Mouse (Mus musculus) gastrocnemius, postnatal 4 days (tissue): ENCODE data around the gene Gga1. TPM values are rescaled to one million over a fixed set of nuclear protein-coding genes. Genes with fewer than 3 reads are reported as not detected.

Experiments
- DNase-seq, 2 experiments: peaks; one replicate each; pipeline ENCODE4 v3.0.0; 2021 to 2022; ENCODE audit warnings: low spot score in 2 of 2, mixed read lengths in 2 of 2
- microRNA-seq: library from miRNA; unstranded; fragments of <30 nt; microRNA quantifications from one replicate; pipeline ENCODE4 v1.2.0, GENCODE M21; 2021
- total RNA-seq, 2 experiments: library from RNA; stranded (reverse); gene quantifications; 2 replicates each; pipeline ENCODE4 v1.2.3; 2021

The Gga1 gene
- total RNA-seq, 2 experiments from 2014 or later, result 36.8 to 40.9 TPM

GRCm38 (mm10) chr15:78930801-78931426 lies 53.9 kb downstream of the Gga1 start:
- no peak for DNase-seq

- DNase-seq, result peak in 1 of 2 experiments; percentile 56
Measured at GRCm38 (mm10) chr15:78931577-78931976, 54.6 kb downstream of the Gga1 start.

GRCm38 (mm10) chr15:78934784-78935320 lies 57.9 kb downstream of the Gga1 start, which contains the start of gene Nol12:
Gene Nol12 (plus strand): TSS chr15:78934933.
- peak; percentile 65 to 81 for DNase-seq

DNA sequence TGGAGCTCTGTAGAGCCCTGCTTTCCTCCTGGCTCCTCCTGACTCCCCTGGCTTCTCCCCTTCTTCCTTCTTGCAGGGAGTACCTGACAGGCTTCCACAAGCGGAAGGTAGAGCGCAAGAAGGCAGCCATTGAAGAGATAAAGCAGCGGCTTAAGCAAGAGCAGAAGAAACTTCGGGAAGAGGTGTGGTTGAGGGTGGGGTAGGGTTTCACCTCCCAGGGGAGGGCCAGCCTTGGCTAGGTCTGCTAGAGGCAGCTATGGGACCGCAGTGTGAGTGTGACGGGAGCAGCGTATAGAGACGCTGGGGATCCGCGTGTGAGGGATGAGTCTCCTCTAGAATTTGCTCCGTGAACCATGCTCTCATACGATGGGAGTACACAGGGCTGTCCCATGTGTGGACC lies 59.4 kb downstream of the Gga1 start:
- no peak for DNase-seq

GRCm38 (mm10) chr15:78937311-78937710 lies 60.3 kb downstream of the Gga1 start:
- DNase-seq, result no peak

GRCm38 (mm10) chr15:78937963-78938362 lies 61.0 kb downstream of the Gga1 start:
- DNase-seq, result no peak

GRCm38 (mm10) chr15:78940325-78940724 lies 63.3 kb downstream of the Gga1 start:
- no peak for DNase-seq

- peak; percentile 73 to 84 for DNase-seq
Measured at GRCm38 (mm10) chr15:78942663-78943062, 65.7 kb downstream of the Gga1 start.

Small RNA genes within 50 kb of the gene (microRNA-seq; reads per million reads assigned to microRNA genes)
- not detected for gene Mir6955

Other genes starting within 250 kb of the Gga1 start
- gene Elfn2, start 158.4 kb upstream of the Gga1 start, total RNA-seq, result under 1 TPM; 0.27 to 0.70 TPM
- gene Mfng, start 103.7 kb upstream of the Gga1 start, total RNA-seq, result 10 to 100 TPM in 1 of 2 experiments, 1 to 10 TPM in 1; 9.5 to 11.6 TPM
- gene Card10, start 74.1 kb upstream of the Gga1 start, total RNA-seq, result 10 to 100 TPM; 12.6 to 13.3 TPM
- 10 to 100 TPM; 43.2 to 47.6 TPM for gene Cdc42ep1, start 34.6 kb upstream of the Gga1 start, total RNA-seq
- not detected for gene Lgals2, start 21.7 kb upstream of the Gga1 start, total RNA-seq
- gene Gm49510, start 22.5 kb downstream of the Gga1 start, total RNA-seq, result not detected
- gene Sh3bp1, start 22.6 kb downstream of the Gga1 start, total RNA-seq, result 10 to 100 TPM; 14.6 to 16.4 TPM
- gene Pdxp, start 36.7 kb downstream of the Gga1 start, total RNA-seq, result 10 to 100 TPM; 16.4 to 21.7 TPM
- gene Lgals1, start 49.5 kb downstream of the Gga1 start, total RNA-seq, result 1,000 to 10,000 TPM; 1,203 to 1,363 TPM
- gene Nol12, start 57.7 kb downstream of the Gga1 start, total RNA-seq, result 10 to 100 TPM; 34.4 to 38.6 TPM
- gene Triobp, start 70.5 kb downstream of the Gga1 start, total RNA-seq, result 10 to 100 TPM; 83.6 to 94.1 TPM
- gene H1f0, start 151.3 kb downstream of the Gga1 start, total RNA-seq, result 100 to 1,000 TPM; 212 to 246 TPM
- not detected for gene Galr3, start 164.7 kb downstream of the Gga1 start, total RNA-seq
- gene Ankrd54, start 185.7 kb downstream of the Gga1 start, total RNA-seq, result 10 to 100 TPM; 11.6 to 13.5 TPM
- 100 to 1,000 TPM; 106 to 111 TPM for gene Eif3l, start 198.0 kb downstream of the Gga1 start, total RNA-seq
- gene Micall1, start 231.7 kb downstream of the Gga1 start, total RNA-seq, result 10 to 100 TPM; 26.5 to 29.4 TPM